Mouse (Mus musculus) heart, adult 2 months (tissue): Measurements from ENCODE around the gene Tmem170b.

Source experiments
- CTCF ChIP-seq: fragments of 200-600 bp; IDR thresholded peaks from 2 replicates; pipeline ENCODE4 v1.8.1; 2022; ENCODE audit warnings: antibody characterized with exemption, mild to moderate bottlenecking, moderate library complexity
- EP300 ChIP-seq: fragments of 200-500 bp; IDR thresholded peaks from 2 replicates; pipeline ENCODE4 v1.6.1; 2011; ENCODE audit warnings: low read depth, low read length, control low read depth; ENCODE audit not compliant: insufficient read depth
- POLR2A ChIP-seq: fragments of 200-500 bp; IDR thresholded peaks from 2 replicates; pipeline ENCODE4 v1.6.1; 2011; ENCODE audit warnings: mild to moderate bottlenecking, low read depth, low read length, control low read depth; ENCODE audit not compliant: insufficient read depth

DNA sequence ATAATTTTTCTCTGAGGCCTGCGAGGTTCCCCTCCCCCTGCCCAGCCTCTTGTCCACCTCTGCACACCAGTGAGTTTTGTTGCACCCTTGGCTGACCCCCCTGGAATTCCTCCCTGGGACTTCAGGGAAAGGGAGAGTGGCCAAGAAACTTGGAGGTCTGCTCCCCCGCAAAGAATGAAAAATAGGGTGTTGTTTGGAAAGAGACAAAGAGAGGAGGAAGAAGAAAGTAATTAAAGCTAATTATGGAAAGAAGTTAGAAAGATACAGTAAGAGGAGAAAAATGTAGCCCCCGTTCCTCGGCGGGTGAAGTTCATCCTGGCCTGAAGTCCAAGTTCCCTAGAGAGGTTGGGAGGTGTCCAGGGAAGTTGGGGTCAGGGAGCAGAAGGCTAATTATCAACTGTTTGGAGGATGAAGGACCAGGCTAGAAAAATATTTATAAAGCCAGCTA lies 83.9 kb downstream of the Tmem170b start:
- TF ChIP-seq CTCF: no peak
- TF ChIP-seq POLR2A: no peak
- TF ChIP-seq EP300: no peak
